ENCODE assay signal across 30 mouse cellular contexts in the genomic region with DNA sequence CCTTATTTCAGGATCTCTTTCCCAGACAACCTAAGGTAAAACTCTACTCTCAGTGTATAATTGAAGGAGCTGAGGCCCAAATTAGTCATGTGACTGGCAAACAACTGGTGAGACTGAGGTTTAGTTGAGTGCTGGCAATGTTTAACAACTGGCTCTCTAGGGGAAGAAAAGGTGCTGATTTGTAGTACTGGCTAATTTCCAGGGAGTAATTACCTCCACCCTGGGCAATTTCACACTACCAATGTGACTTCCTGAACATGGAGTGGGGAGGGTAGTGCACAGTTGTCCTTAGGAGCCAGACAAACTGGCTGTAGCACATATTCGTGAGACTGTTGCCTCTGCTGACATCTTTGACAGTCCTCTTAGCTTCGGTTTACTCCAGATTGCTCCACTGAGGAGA.
A peak's percentile ranks its signal among the peaks of the same experiment; 100 is the strongest.
DNase-seq lines count a peak whose midpoint lies in the region; ATAC-seq and TF ChIP-seq lines count a peak whose summit lies in the region.
"Had no signal": no experiment of that assay in that cellular context is flagged by ENCODE, and none has a peak within 500 bp of the region (broad histone marks: within the 10 kb centered on the region; RNA-seq: fewer than 3 reads in every experiment).

No protein-coding gene starts in this region.

- ATAC-seq in embryonic facial prominence, embryonic 14.5 days (ENCODE audit: low read depth) = peak; percentile 39; the same call in 1 of the 2 replicates
- ATAC-seq in kidney, embryonic 15.5 days (replicated peaks; ENCODE audit: low FRiP score) = peak; percentile 55
- ATAC-seq: forebrain, postnatal 0 days; inflammation-experienced regulatory T-cells, adult 6 months; midbrain, embryonic 15.5 days; Patski had no signal

- H3K36me3 ChIP-seq in embryonic facial prominence, embryonic 14.5 days (ENCODE audit: control insufficient read depth, insufficient read depth, low read length) = no peaks in the 10 kb centered on the region
- no peaks in the 10 kb centered on the region for H3K36me3 ChIP-seq in embryonic facial prominence, embryonic 10.5 days (replicated peaks)
- H3K36me3 ChIP-seq in kidney, embryonic 15.5 days = no peaks in the 10 kb centered on the region
- H3K36me3 ChIP-seq: forebrain, embryonic 10.5 days; G1E; heart, embryonic 13.5 days; hindbrain, embryonic 10.5 days; hindbrain, embryonic 15.5 days; limb, embryonic 13.5 days; lung, embryonic 15.5 days; midbrain, embryonic 10.5 days; midbrain, embryonic 15.5 days; neural tube, embryonic 15.5 days had no signal

- TF ChIP-seq CTCF in brain, embryonic 14.5 days (IDR thresholded peaks at IDR 0.05; ENCODE audit: borderline replicate concordance, extremely low read depth, insufficient read depth, insufficient read length) = no peak

- no peaks in the 10 kb centered on the region for H3K9me3 ChIP-seq in embryonic facial prominence, embryonic 14.5 days (ENCODE audit: control insufficient read depth, low read length)
- no peaks in the 10 kb centered on the region for H3K9me3 ChIP-seq in embryonic facial prominence, embryonic 10.5 days
- H3K9me3 ChIP-seq in kidney, embryonic 15.5 days (replicated peaks) = no peaks in the 10 kb centered on the region
- H3K9me3 ChIP-seq: forebrain, embryonic 10.5 days; heart, embryonic 13.5 days; hindbrain, embryonic 10.5 days; hindbrain, embryonic 15.5 days; limb, embryonic 13.5 days; lung, embryonic 15.5 days; midbrain, embryonic 10.5 days; midbrain, embryonic 15.5 days; neural tube, embryonic 15.5 days had no signal

- peak; percentile 22 for DNase-seq in embryonic facial prominence, embryonic 14.5 days (ENCODE audit: low spot score)
- no peak for DNase-seq in embryonic facial prominence, embryonic 10.5 days (ENCODE audit: low spot score)
- peak; percentile 22 for DNase-seq in brain, embryonic 14.5 days (ENCODE audit: low read depth)
- peak; percentile 52 to 64 for DNase-seq in kidney, postnatal 25 days
- DNase-seq in layer of hippocampus, adult 9-10 months (ENCODE audit: low spot score) = no peak
- no peak for DNase-seq in Muller cell, postnatal 12 days (ENCODE audit: inconsistent ontology term)
- DNase-seq: adrenal gland, postnatal 14 days; cerebellum, adult 18-20 months; cerebellum, postnatal 14 days; forebrain, postnatal 0 days; heart, adult 2 months; heart, postnatal 14 days; retina, postnatal 1 day; right cerebral cortex, postnatal 14 days; thymus, postnatal 14 days had no signal

- H3K4me3 ChIP-seq in embryonic facial prominence, embryonic 14.5 days (ENCODE audit: low read depth, low read length) = no peak overlapping the region
- no peak overlapping the region for H3K4me3 ChIP-seq in embryonic facial prominence, embryonic 10.5 days
- H3K4me3 ChIP-seq in kidney, embryonic 15.5 days (replicated peaks) = no peak overlapping the region
- H3K4me3 ChIP-seq: forebrain, embryonic 10.5 days; heart, adult 2 months; heart, embryonic 13.5 days; hindbrain, embryonic 10.5 days; hindbrain, embryonic 15.5 days; left cerebral cortex, adult 2 months; limb, embryonic 13.5 days; lung, embryonic 15.5 days; midbrain, embryonic 10.5 days; midbrain, embryonic 15.5 days; neural tube, embryonic 15.5 days had no signal

- H3K27ac ChIP-seq in embryonic facial prominence, embryonic 14.5 days (replicated peaks; ENCODE audit: low read depth, low read length) = no peak overlapping the region
- H3K27ac ChIP-seq in embryonic facial prominence, embryonic 10.5 days (replicated peaks) = no peak overlapping the region
- no peak overlapping the region for H3K27ac ChIP-seq in kidney, embryonic 15.5 days
- H3K27ac ChIP-seq: forebrain, embryonic 10.5 days; heart, adult 2 months; heart, embryonic 13.5 days; hindbrain, embryonic 10.5 days; hindbrain, embryonic 15.5 days; left cerebral cortex, adult 2 months; limb, embryonic 13.5 days; lung, embryonic 15.5 days; midbrain, embryonic 10.5 days; midbrain, embryonic 15.5 days; neural tube, embryonic 15.5 days had no signal

- H3K9ac ChIP-seq in embryonic facial prominence, embryonic 14.5 days (ENCODE audit: low read depth, low read length) = no peak overlapping the region
- no peak overlapping the region for H3K9ac ChIP-seq in kidney, embryonic 15.5 days
- H3K9ac ChIP-seq: forebrain, postnatal 0 days; heart, embryonic 13.5 days; hindbrain, embryonic 15.5 days; limb, embryonic 13.5 days; lung, embryonic 15.5 days; midbrain, embryonic 15.5 days; neural tube, embryonic 15.5 days had no signal

- H3K4me1 ChIP-seq in embryonic facial prominence, embryonic 14.5 days (ENCODE audit: control insufficient read depth, insufficient read depth, low read length) = no peaks in the 10 kb centered on the region
- H3K4me1 ChIP-seq in embryonic facial prominence, embryonic 10.5 days = peaks cover 12% of the 10 kb centered on the region
- peaks cover 9% of the 10 kb centered on the region for H3K4me1 ChIP-seq in kidney, embryonic 15.5 days
- H3K4me1 ChIP-seq: hindbrain, embryonic 15.5 days had no signal

- H3K4me2 ChIP-seq in embryonic facial prominence, embryonic 14.5 days (ENCODE audit: low read depth, low read length) = no peak overlapping the region
- H3K4me2 ChIP-seq in kidney, embryonic 15.5 days = no peak overlapping the region
- H3K4me2 ChIP-seq: heart, embryonic 13.5 days; hindbrain, embryonic 15.5 days; limb, embryonic 13.5 days; liver, embryonic 11.5 days; lung, embryonic 15.5 days; midbrain, embryonic 15.5 days; neural tube, embryonic 15.5 days had no signal

- no peaks in the 10 kb centered on the region for H3K27me3 ChIP-seq in embryonic facial prominence, embryonic 14.5 days (replicated peaks; ENCODE audit: control insufficient read depth, insufficient read depth, low read length)
- no peaks in the 10 kb centered on the region; the same call in 1 of the 2 replicates for H3K27me3 ChIP-seq in embryonic facial prominence, embryonic 10.5 days (replicated peaks; ENCODE audit: low read depth, poor library complexity, severe bottlenecking)
- H3K27me3 ChIP-seq in kidney, embryonic 15.5 days = no peaks in the 10 kb centered on the region
- H3K27me3 ChIP-seq: heart, embryonic 13.5 days; hindbrain, embryonic 15.5 days; limb, embryonic 13.5 days; lung, embryonic 15.5 days; midbrain, embryonic 15.5 days; neural tube, embryonic 15.5 days; Patski had no signal

- WGBS in embryonic facial prominence, embryonic 14.5 days = 52% methylated on average over 2 of the region's 2 CpGs
- 73% methylated on average over 2 of the region's 2 CpGs for WGBS in embryonic facial prominence, embryonic 10.5 days
- 39% methylated on average over 2 of the region's 2 CpGs for WGBS in kidney, embryonic 15.5 days

- TF ChIP-seq POLR2A in brain, embryonic 14.5 days (IDR thresholded peaks at IDR 0.05; ENCODE audit: borderline replicate concordance, extremely low read depth, insufficient read depth, insufficient read length, poor library complexity, severe bottlenecking) = no peak

Comparison
In these comparisons a context has a peak if more than half of its experiments do, and no peak if none do; other contexts are left out.
1. DNase-seq: peak in embryonic facial prominence, embryonic 14.5 days (single experiment), brain, embryonic 14.5 days (single experiment) and kidney, postnatal 25 days (2 of 2); none in embryonic facial prominence, embryonic 10.5 days (single experiment), layer of hippocampus, adult 9-10 months (single experiment) and Muller cell, postnatal 12 days (single experiment).